Comparison of ENCODE assay signal across 21 mouse cellular contexts in the genomic region with DNA sequence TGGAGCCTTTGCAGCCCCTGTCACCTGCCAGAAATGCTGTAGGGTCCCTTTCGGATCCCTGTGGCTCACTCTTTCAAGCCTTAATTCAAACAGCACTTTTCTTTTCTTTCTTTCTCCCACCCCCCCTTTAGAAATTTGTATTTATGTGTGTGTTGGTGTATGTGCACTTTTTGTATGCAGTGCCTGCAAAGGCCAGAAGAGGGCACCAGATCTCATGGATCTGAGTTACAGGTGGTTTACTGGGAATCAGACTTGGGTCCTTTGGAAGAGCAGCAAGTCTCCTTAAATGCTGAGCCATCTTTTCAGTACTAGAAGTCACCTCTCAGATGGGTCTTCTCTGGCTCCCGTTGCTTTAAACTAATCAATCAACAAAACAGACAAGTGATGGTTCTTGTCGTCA. TPM values are rescaled to one million over a fixed set of nuclear protein-coding genes. Genes with fewer than 3 reads are reported as not detected.
DNase-seq lines count a peak whose midpoint lies in the region; ATAC-seq and TF ChIP-seq lines count a peak whose summit lies in the region.
"Had no signal": no experiment of that assay in that cellular context is flagged by ENCODE, and none has a peak within 500 bp of the region (broad histone marks: within the 10 kb centered on the region; RNA-seq: fewer than 3 reads in every experiment).

No protein-coding gene starts in this region.

- TF ChIP-seq POLR2A in cortical plate, adult 2 months (IDR thresholded peaks at IDR 0.05; ENCODE audit: extremely low read depth, insufficient read depth, low read length): no peak

- H3K9ac ChIP-seq in hindbrain, postnatal 0 days (replicated peaks; ENCODE audit: low read length): no peak overlapping the region
- no peak overlapping the region for H3K9ac ChIP-seq in hindbrain, embryonic 16.5 days (ENCODE audit: low read depth, low read length)
- H3K9ac ChIP-seq in midbrain, postnatal 0 days (replicated peaks; ENCODE audit: low read length, poor library complexity, severe bottlenecking): no peak overlapping the region
- H3K9ac ChIP-seq in midbrain, embryonic 15.5 days: no peak overlapping the region
- no peak overlapping the region for H3K9ac ChIP-seq in ES-E14 (ENCODE audit: insufficient read depth, low read depth, low read length, poor library complexity, severe bottlenecking)
- H3K9ac ChIP-seq: embryonic facial prominence, embryonic 13.5 days; hindbrain, embryonic 12.5 days; stomach, embryonic 15.5 days had no signal

- H3K9me3 ChIP-seq in hindbrain, postnatal 0 days (ENCODE audit: low read length): no peaks in the 10 kb centered on the region
- no peaks in the 10 kb centered on the region for H3K9me3 ChIP-seq in hindbrain, embryonic 16.5 days (ENCODE audit: control insufficient read depth, low read length)
- no peaks in the 10 kb centered on the region for H3K9me3 ChIP-seq in midbrain, postnatal 0 days (ENCODE audit: low read length)
- H3K9me3 ChIP-seq in midbrain, embryonic 15.5 days: no peaks in the 10 kb centered on the region
- H3K9me3 ChIP-seq in ES-E14 (ENCODE audit: control insufficient read depth, insufficient read depth, low read depth, low read length): no peaks in the 10 kb centered on the region
- H3K9me3 ChIP-seq: embryonic facial prominence, embryonic 13.5 days; hindbrain, embryonic 12.5 days; stomach, embryonic 15.5 days had no signal

- in situ Hi-C loops in ES-E14 (cut with MboI; ENCODE audit: low sequenced_read_pairs in 2 of 2, unreplicated experiment in 2 of 2): no loop called here

- H3K27ac ChIP-seq in hindbrain, postnatal 0 days: no peak overlapping the region
- no peak overlapping the region for H3K27ac ChIP-seq in hindbrain, embryonic 16.5 days (ENCODE audit: low read depth, low read length)
- no peak overlapping the region for H3K27ac ChIP-seq in midbrain, postnatal 0 days (ENCODE audit: low read depth, low read length)
- H3K27ac ChIP-seq in midbrain, embryonic 15.5 days: no peak overlapping the region
- no peak overlapping the region for H3K27ac ChIP-seq in ES-E14 (ENCODE audit: insufficient read depth, low read depth, low read length, poor library complexity, severe bottlenecking)
- H3K27ac ChIP-seq in cortical plate, adult 2 months (ENCODE audit: insufficient read depth, low read length): no peak overlapping the region
- H3K27ac ChIP-seq: embryonic facial prominence, embryonic 13.5 days; hindbrain, embryonic 12.5 days; stomach, embryonic 15.5 days had no signal

- no peak overlapping the region for H3K4me3 ChIP-seq in hindbrain, postnatal 0 days (ENCODE audit: low read length)
- no peak overlapping the region for H3K4me3 ChIP-seq in hindbrain, embryonic 16.5 days (ENCODE audit: low read length)
- no peak overlapping the region for H3K4me3 ChIP-seq in midbrain, postnatal 0 days (ENCODE audit: low read depth, low read length)
- H3K4me3 ChIP-seq in midbrain, embryonic 15.5 days: no peak overlapping the region
- H3K4me3 ChIP-seq in ES-E14 (ENCODE audit: insufficient read depth in 1 of 2, low read depth in 1 of 2, low read length in 2 of 2, poor library complexity in 1 of 2, severe bottlenecking in 1 of 2): no peak overlapping the region
- H3K4me3 ChIP-seq in cortical plate, adult 2 months (ENCODE audit: insufficient read depth, low read length): no peak overlapping the region
- H3K4me3 ChIP-seq: embryonic facial prominence, embryonic 13.5 days; hindbrain, embryonic 12.5 days; stomach, embryonic 15.5 days had no signal

- 88% methylated on average over 3 of the region's 3 CpGs for WGBS in hindbrain, postnatal 0 days
- WGBS in hindbrain, embryonic 16.5 days: 88% methylated on average over 3 of the region's 3 CpGs
- WGBS in midbrain, postnatal 0 days: 98% methylated on average over 3 of the region's 3 CpGs
- WGBS in midbrain, embryonic 15.5 days: 90% methylated on average over 3 of the region's 3 CpGs

- no peaks in the 10 kb centered on the region for H3K4me1 ChIP-seq in hindbrain, postnatal 0 days (ENCODE audit: insufficient read depth, low read length)
- H3K4me1 ChIP-seq in hindbrain, embryonic 16.5 days (ENCODE audit: control insufficient read depth, insufficient read depth, low read depth, low read length): peaks cover 5% of the 10 kb centered on the region; the same call in 1 of the 2 replicates
- no peaks in the 10 kb centered on the region for H3K4me1 ChIP-seq in midbrain, postnatal 0 days (ENCODE audit: insufficient read depth, low read length)
- H3K4me1 ChIP-seq in midbrain, embryonic 15.5 days: peaks cover 13% of the 10 kb centered on the region; the same call in 1 of the 2 replicates
- peaks cover 0 to 2% of the 10 kb centered on the region in 2 experiments; a peak in 2 of 4 replicates for H3K4me1 ChIP-seq in ES-E14 (ENCODE audit: control insufficient read depth in 2 of 2, insufficient read depth in 2 of 2, low read length in 2 of 2, poor library complexity in 1 of 2)
- no peaks in the 10 kb centered on the region for H3K4me1 ChIP-seq in cortical plate, adult 2 months (ENCODE audit: control insufficient read depth, insufficient read depth, low read length)
- H3K4me1 ChIP-seq: embryonic facial prominence, embryonic 13.5 days; stomach, embryonic 15.5 days had no signal

- peaks cover 8% of the 10 kb centered on the region; the same call in 1 of the 2 replicates for H3K27me3 ChIP-seq in hindbrain, postnatal 0 days (ENCODE audit: insufficient read depth, low read length)
- peaks cover 13% of the 10 kb centered on the region for H3K27me3 ChIP-seq in hindbrain, embryonic 16.5 days (replicated peaks; ENCODE audit: control insufficient read depth, insufficient read depth, low read length)
- peaks cover 9% of the 10 kb centered on the region; the same call in 1 of the 2 replicates for H3K27me3 ChIP-seq in midbrain, postnatal 0 days (ENCODE audit: insufficient read depth, low read length)
- peaks cover 18% of the 10 kb centered on the region for H3K27me3 ChIP-seq in midbrain, embryonic 15.5 days (replicated peaks)

- ATAC-seq in hindbrain, postnatal 0 days: no peak
- no peak for ATAC-seq in hindbrain, embryonic 16.5 days
- ATAC-seq in midbrain, postnatal 0 days (ENCODE audit: low FRiP score): no peak
- no peak for ATAC-seq in midbrain, embryonic 15.5 days (replicated peaks)
- ATAC-seq: midbrain, embryonic 16.5 days had no signal

- DNase-seq in hindbrain, postnatal 0 days (ENCODE audit: low spot score): no peak
- DNase-seq in midbrain, postnatal 0 days (ENCODE audit: low spot score): no peak
- no peak for DNase-seq in ES-E14 (ENCODE audit: low read depth, low spot score)
- no peak for DNase-seq in spleen, adult 12 weeks (ENCODE audit: low spot score)
- DNase-seq in right cerebral cortex, postnatal 14 days: no peak
- DNase-seq: adrenal gland, adult 8-10 months; cerebellum, adult 2 months; heart, adult 18-20 months; kidney, adult 11 months; kidney, postnatal 25 days; spleen, adult 18-20 months; thymus, postnatal 25 days had no signal

- TF ChIP-seq CTCF in hindbrain, postnatal 0 days (IDR thresholded peaks at IDR 0.05; ENCODE audit: low read depth): peak; percentile 51; the same call in 1 of the 2 replicates
- TF ChIP-seq CTCF in midbrain, postnatal 0 days (IDR thresholded peaks at IDR 0.05): peak; percentile 54
- TF ChIP-seq CTCF in cortical plate, adult 2 months (IDR thresholded peaks at IDR 0.05; ENCODE audit: extremely low read depth, insufficient read depth, low read length): 0 out of 2 replicates have a peak, but pooled peaks have one; percentile 5

- no peak overlapping the region for H3K4me2 ChIP-seq in hindbrain, postnatal 0 days (ENCODE audit: low read depth, low read length)
- no peak overlapping the region for H3K4me2 ChIP-seq in hindbrain, embryonic 16.5 days (ENCODE audit: low read length)
- H3K4me2 ChIP-seq in midbrain, postnatal 0 days (ENCODE audit: low read depth, low read length, poor library complexity, severe bottlenecking): no peak overlapping the region
- H3K4me2 ChIP-seq in midbrain, embryonic 15.5 days: no peak overlapping the region
- H3K4me2 ChIP-seq: embryonic facial prominence, embryonic 13.5 days; hindbrain, embryonic 12.5 days; stomach, embryonic 15.5 days had no signal

- H3K36me3 ChIP-seq in hindbrain, postnatal 0 days (ENCODE audit: insufficient read depth, low read length): no peaks in the 10 kb centered on the region
- no peaks in the 10 kb centered on the region for H3K36me3 ChIP-seq in hindbrain, embryonic 16.5 days (ENCODE audit: control insufficient read depth, insufficient read depth, low read length)
- H3K36me3 ChIP-seq in midbrain, postnatal 0 days (ENCODE audit: insufficient read depth, low read length): no peaks in the 10 kb centered on the region
- H3K36me3 ChIP-seq in midbrain, embryonic 15.5 days (replicated peaks): no peaks in the 10 kb centered on the region
- H3K36me3 ChIP-seq in ES-E14 (ENCODE audit: control insufficient read depth, insufficient read depth, low read length, poor library complexity, severe bottlenecking): no peaks in the 10 kb centered on the region
- H3K36me3 ChIP-seq: embryonic facial prominence, embryonic 13.5 days; hindbrain, embryonic 12.5 days; stomach, embryonic 15.5 days had no signal

RNA-seq across cellular contexts. Expression of gene Cabp7, which starts 7.5 kb away (rescaled TPM):
- total RNA-seq in hindbrain, postnatal 0 days (2014; rRNA removed): 20.4 and 23.6 TPM in 2 replicates
- 2.9 and 3.3 TPM in 2 replicates for polyA plus RNA-seq in hindbrain, postnatal 0 days (2015; fragmentation: Nextera tagmentation; extraction: Ambion mirVana)
- 1.5 and 2.0 TPM in 2 replicates for polyA plus RNA-seq in hindbrain, embryonic 16.5 days (2015; fragmentation: Nextera tagmentation; extraction: Ambion mirVana)
- 13.1 and 15.7 TPM in 2 replicates for total RNA-seq in midbrain, postnatal 0 days (2014; rRNA removed)
- 1.8 and 2.1 TPM in 2 replicates for polyA plus RNA-seq in midbrain, postnatal 0 days (2015; fragmentation: Nextera tagmentation; extraction: Ambion mirVana)
- polyA plus RNA-seq in midbrain, embryonic 15.5 days (2015; fragmentation: Nextera tagmentation; extraction: Ambion mirVana): 1.8 and 2.2 TPM in 2 replicates
- total RNA-seq in ES-E14 (2012; rRNA removed): 1.9 and 4.5 TPM in 2 replicates
- 29.8 and 54.4 TPM in 2 replicates for polyA plus RNA-seq in cortical plate, adult 2 months (2012; rRNA removed)
- total RNA-seq: heart, adult 18-20 months; liver, adult 2 months; megakaryocyte, adult 5-6 weeks had no signal
- polyA plus RNA-seq: liver, adult 2 months had no signal

RNA-seq across cellular contexts. Expression of gene Zmat5, which starts 49.6 kb away (rescaled TPM):
- 22.7 and 24.5 TPM in 2 replicates for total RNA-seq in hindbrain, postnatal 0 days (2014; rRNA removed)
- polyA plus RNA-seq in hindbrain, postnatal 0 days (2015; fragmentation: Nextera tagmentation; extraction: Ambion mirVana): 56.5 and 58.5 TPM in 2 replicates
- 63.5 and 64.1 TPM in 2 replicates for polyA plus RNA-seq in hindbrain, embryonic 16.5 days (2015; fragmentation: Nextera tagmentation; extraction: Ambion mirVana)
- 25.9 and 28.2 TPM in 2 replicates for total RNA-seq in midbrain, postnatal 0 days (2014; rRNA removed)
- 43.5 and 51.7 TPM in 2 replicates for polyA plus RNA-seq in midbrain, postnatal 0 days (2015; fragmentation: Nextera tagmentation; extraction: Ambion mirVana)
- 57.0 and 59.1 TPM in 2 replicates for polyA plus RNA-seq in midbrain, embryonic 15.5 days (2015; fragmentation: Nextera tagmentation; extraction: Ambion mirVana)
- total RNA-seq in ES-E14 (2012; rRNA removed): 22.4 and 32.3 TPM in 2 replicates
- polyA plus RNA-seq in cortical plate, adult 2 months (2012; rRNA removed): 48.1 and 52.6 TPM in 2 replicates

RNA-seq across cellular contexts. Expression of gene Uqcr10, which starts 49.9 kb away (rescaled TPM):
- 183 and 231 TPM in 2 replicates for total RNA-seq in hindbrain, postnatal 0 days (2014; rRNA removed)
- polyA plus RNA-seq in hindbrain, postnatal 0 days (2015; fragmentation: Nextera tagmentation; extraction: Ambion mirVana): 1,048 and 1,063 TPM in 2 replicates
- polyA plus RNA-seq in hindbrain, embryonic 16.5 days (2015; fragmentation: Nextera tagmentation; extraction: Ambion mirVana): 662 and 774 TPM in 2 replicates
- 294 and 403 TPM in 2 replicates for total RNA-seq in midbrain, postnatal 0 days (2014; rRNA removed)
- 788 and 843 TPM in 2 replicates for polyA plus RNA-seq in midbrain, postnatal 0 days (2015; fragmentation: Nextera tagmentation; extraction: Ambion mirVana)
- polyA plus RNA-seq in midbrain, embryonic 15.5 days (2015; fragmentation: Nextera tagmentation; extraction: Ambion mirVana): 556 and 560 TPM in 2 replicates
- total RNA-seq in ES-E14 (2012; rRNA removed): 963 and 1,094 TPM in 2 replicates
- polyA plus RNA-seq in cortical plate, adult 2 months (2012; rRNA removed): 1,122 and 1,215 TPM in 2 replicates
